Mouse (Mus musculus) urinary bladder, postnatal 25 days (tissue): ENCODE data around the gene Phf21a.
A peak's percentile ranks its signal among the peaks of the same experiment; 100 is the strongest.

Experiments used
- DNase-seq: peaks from one replicate; pipeline ENCODE4 v3.0.0; 2022; ENCODE audit warnings: low spot score

Gene Phf21a

GRCm38 (mm10) chr2:92092817-92093216, at the start of gene Phf21a:
Phf21a (plus strand) TSS chr2:92093117.
- no peak for DNase-seq

- no peak for DNase-seq
Observed at GRCm38 (mm10) chr2:92043285-92043684, 49.6 kb upstream of the Phf21a start.

- no peak for DNase-seq
Observed at GRCm38 (mm10) chr2:92047601-92048000, 45.3 kb upstream of the Phf21a start.

DNA sequence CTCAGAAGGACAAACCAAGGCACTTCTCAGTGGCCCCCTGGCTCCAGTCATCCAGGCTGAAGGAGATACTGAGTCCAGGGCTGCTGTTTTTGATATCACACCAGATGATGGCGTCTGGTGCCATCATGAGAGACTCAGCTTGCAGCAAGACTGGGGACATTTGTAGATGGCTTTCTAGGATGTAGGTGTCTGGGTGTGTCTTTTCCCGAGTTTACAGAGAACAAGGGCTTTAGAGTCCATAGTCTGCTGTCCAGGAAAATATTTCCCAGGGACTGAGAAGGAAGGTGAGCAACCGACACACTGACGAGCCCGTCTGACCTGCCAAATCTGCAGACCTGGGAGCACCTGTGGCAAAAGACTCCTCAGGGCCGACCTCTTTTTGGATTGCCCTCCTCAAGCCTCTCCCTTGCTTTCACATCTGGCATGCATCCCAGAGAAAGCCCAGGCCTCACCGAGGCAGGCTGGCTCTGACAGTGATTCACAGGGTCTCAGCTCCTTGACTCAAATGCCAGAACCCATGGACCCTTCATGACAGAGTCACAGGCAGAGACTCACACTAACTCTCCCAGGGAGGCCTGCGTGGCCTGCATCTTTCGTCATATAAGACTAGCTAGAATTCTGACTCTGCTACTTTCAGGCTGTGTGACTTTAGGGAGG, 44.8 kb upstream of the Phf21a start:
- DNase-seq: no peak

DNA sequence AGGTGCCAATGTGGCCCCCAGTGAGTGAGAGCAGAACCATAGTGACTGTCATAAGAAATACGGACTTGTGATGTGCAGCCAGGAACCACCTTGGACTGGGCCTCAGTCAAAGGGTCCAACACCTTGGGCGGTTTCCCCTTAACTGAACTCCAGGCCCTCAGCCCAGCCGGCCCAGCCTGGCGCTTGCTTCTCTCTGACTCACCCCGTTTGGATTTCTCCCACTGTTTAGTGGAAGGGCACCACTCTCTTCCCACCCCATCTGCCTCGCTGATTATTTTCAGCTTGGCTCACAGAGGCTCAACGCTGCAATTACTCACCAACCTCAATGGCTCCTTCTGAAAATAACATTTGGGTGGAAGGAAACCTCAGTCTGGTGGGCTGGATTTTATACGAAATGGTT, 40.7 kb upstream of the Phf21a start:
- no peak for DNase-seq

DNA sequence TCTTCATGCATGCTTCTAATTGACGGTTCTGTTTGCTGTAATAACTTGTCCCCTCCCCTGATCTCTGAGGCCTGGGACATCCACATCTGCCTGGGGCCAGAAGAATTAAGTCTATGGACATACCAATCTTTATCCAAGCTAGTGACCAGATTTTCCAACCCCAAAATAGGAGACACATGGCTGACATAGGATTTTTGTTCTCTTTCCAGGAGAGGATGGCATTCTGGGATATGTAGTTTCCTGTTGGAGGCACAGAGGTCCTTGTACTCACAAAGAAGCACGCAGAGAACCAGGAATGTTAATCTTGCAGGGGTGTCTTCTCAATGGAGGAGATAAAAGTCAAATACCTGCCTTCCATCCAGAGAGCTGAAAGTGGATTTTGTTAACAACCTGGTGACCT, 40.2 kb upstream of the Phf21a start:
- no peak for DNase-seq

DNA sequence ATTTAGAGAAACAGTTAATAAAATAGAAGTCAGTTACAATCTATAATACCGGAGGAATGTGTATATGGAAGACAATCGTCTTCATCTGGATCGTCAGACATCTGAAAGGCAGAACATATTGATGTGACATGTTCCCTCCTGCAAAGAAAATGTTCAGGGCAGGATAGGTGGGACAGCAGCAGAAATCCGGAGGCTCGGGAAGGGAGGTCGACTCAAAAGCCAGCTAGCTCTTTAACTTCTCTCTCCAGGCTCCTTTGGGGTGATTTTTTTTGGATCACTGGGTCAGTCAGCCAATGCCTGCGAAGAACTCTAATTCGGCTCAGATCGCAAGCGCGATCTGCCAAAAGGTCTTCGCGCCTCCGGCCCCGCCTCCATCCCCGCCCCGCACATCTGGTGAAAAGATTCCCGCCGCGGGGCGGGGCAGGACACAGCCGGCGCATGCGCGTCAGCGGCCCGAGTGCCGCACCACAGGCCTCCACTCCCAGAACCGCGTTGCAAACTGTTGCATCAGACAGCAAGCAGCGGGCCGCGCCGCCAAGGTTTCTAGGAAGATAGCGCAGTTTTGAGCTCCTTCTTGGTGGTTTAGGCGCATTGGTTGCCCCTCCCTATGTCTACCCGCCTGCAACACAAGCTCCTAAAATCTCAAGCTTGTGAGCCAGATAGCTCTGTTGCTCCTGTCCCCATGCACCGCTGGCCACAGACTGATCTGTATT, 37.7 kb upstream of the Phf21a start:
- DNase-seq: peak; percentile 91

GRCm38 (mm10) chr2:92055831-92056236, 37.1 kb upstream of the Phf21a start:
- peak; percentile 50 for DNase-seq

- DNase-seq: no peak
Observed at GRCm38 (mm10) chr2:92056760-92057159, 36.2 kb upstream of the Phf21a start.

- peak; percentile 94 for DNase-seq
Observed at GRCm38 (mm10) chr2:92058469-92058868, 34.4 kb upstream of the Phf21a start.

DNA sequence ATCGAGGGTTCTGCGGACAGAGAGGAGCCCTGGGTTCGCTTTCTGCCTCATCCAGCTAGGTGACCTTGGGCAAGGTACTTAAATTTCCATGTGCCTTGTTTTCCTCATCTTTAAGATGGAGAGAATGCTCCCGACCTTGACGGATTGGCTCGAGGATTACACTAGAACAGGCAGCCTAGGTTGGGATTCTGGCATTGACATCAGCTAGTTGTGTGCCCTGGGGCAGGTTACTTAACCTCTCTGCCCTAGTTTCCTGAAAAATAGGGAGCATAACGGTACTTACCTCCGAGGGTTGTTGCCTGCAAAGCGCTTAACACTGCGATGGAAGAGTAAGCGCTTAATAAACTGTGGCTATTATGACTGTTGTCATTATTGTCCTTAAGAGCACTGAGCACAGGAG, 34.0 kb upstream of the Phf21a start:
- DNase-seq: no peak

- peak; percentile 33 for DNase-seq
Observed at GRCm38 (mm10) chr2:92059481-92060220, 33.3 kb upstream of the Phf21a start.

DNA sequence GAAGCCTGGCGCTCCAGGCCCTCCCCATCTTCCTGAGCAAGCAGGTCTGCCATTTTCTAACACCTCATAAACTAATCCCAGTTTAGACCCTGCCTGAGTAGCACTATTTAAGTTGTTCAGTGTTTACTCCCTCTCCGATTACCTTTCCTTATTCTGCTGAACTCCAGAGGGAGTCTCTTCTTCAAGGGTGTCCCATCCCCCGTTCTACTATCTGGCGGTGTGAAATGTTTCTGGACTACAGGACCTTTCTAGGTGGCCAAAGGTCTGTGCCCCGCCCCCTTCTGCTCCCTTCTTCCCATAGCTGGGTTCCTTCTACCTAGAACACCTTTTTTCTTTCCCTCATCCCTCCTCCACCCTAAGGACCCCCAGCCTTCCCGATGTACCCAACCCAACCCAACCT, 32.6 kb upstream of the Phf21a start:
- no peak for DNase-seq

DNA sequence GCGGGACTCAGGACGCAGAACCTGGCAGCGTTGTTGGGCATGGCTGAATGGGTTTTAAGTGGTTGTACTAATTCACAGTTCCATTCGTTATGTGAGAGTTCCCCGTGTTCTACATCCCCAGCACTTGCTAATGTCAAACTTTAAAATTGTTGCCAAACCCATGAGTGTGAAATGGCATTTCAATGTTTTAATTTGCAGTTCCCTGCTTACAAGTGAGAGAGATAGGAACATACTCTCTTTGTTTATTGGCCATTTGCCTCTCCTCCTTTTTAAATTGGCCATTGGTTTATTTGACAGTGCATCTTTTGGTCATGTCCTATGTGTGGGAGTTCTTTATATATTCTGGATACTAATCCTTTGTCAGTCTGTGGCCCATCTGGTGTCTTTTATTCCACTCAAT, 31.6 kb upstream of the Phf21a start:
- no peak for DNase-seq

- no peak for DNase-seq
Observed at GRCm38 (mm10) chr2:92063106-92063505, 29.8 kb upstream of the Phf21a start.

DNA sequence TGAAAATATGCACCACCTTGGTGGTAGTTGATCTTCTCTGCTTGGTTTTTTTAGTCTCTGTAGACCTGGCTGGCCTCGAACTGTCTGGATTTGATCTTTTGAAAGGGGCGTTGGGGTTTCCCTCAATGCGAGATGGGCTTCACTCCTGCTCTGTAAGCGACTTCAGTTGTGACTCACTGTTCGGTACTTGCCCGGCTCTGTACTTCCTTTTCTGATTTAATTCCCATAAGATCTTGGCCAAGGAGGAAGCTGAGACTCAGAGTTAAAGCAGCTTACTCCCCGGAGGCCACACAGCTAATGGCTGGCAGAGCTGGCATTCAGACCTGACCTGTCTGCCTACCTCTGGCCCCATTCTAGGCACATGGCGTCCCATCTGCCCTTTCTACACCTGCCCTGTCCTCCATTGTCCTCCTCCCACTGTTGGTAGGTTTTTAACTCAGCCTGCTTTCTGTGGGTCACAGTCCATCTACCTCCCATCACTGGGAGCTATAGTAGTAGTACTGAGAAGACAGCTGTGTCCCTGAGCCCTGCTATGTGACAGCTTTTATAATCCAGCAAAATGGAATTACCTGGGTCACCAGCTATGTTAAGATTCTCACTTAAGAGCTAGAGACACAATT, 27.5 kb upstream of the Phf21a start:
- DNase-seq: no peak

GRCm38 (mm10) chr2:92065938-92066337, 27.0 kb upstream of the Phf21a start:
- DNase-seq: no peak

GRCm38 (mm10) chr2:92066899-92067298, 26.0 kb upstream of the Phf21a start:
- no peak for DNase-seq

GRCm38 (mm10) chr2:92067600-92067999, 25.3 kb upstream of the Phf21a start:
- no peak for DNase-seq

- no peak for DNase-seq
Observed at GRCm38 (mm10) chr2:92069630-92070029, 23.3 kb upstream of the Phf21a start.

DNA sequence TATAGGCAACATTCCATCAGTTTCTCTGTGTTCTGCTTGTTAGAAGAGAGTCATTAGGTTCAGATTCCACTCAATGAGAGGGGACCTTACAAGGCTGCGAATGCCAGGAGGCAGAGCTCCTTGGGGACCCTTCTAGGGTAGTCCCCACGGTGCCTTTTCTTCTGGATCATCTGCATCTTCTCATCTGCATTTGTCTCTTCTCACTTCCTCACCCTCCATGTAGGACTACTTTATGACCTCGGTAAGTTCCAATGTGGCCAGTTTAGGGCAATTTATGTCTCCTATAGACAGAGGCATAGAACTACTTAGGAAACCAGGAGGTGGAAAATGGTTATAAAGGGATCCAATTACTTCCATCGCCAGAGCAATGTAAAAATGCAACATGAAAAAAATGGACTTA, 21.8 kb upstream of the Phf21a start:
- no peak for DNase-seq

DNA sequence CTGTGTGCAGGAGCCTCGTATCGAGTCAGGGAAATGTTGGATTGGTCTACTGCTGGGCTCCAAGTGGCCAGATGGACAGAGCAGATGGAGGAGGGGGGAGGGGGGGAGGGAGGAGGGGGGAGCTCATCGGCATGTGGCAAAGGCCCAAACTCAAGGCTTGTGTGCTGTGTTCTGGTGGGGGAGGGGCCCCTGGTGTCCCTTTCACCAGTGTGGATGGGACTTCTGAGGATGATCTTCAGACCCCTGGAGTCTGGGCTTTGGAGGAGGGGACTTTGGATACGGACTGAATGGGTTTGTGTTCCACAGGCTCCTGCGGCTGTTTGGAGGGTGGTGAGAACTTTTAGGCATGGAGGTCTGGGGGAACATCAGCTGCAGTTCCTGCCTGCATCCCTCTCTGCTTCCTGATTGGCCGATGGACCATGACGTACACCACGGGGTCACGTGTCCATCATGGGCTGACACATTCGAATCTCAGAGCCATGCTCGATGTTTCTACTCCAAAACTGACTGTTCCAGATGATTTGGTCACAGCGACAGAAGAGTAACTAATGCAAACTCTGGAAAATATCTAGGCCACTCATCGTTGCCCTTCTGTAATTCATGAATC, 16.7 kb upstream of the Phf21a start:
- no peak for DNase-seq
